Mouse (Mus musculus) Patski (cell line): ENCODE measurements around the gene Cwh43. TPM values are rescaled to one million over a fixed set of nuclear protein-coding genes. Genes with fewer than 3 reads are reported as not detected.
A peak's percentile ranks its signal among the peaks of the same experiment; 100 is the strongest.
"Not testable (repeated sequence)": the region's sequence is repeated elsewhere in the genome, so short reads cannot be mapped to it uniquely, and the experiment has no call there.

Source experiments
- ATAC-seq: fragments of 100-300 bp; one replicate; pipeline ENCODE4 v1.8.0; 2021
- CTCF ChIA-PET: fragments of 350-600 bp; sonication (Branson Sonifier 250); formaldehyde crosslinking; loops from one replicate; lab custom pipeline; 2022; ENCODE audit warnings: inconsistent platforms; lab: Charles Lee
- POLR2A ChIA-PET: fragments of 350-600 bp; sonication (Branson Sonifier 250); formaldehyde crosslinking; loops from one replicate; lab custom pipeline; 2022; ENCODE audit warnings: antibody characterized with exemption, inconsistent platforms; lab: Charles Lee
- DNase-seq: peaks from one replicate; pipeline ENCODE4 v3.0.0-alpha.2; 2011; ENCODE audit warnings: low read depth, low spot score
- H3K27me3 ChIP-seq: fragments of 371-371 bp; one replicate; pipeline ENCODE4 v1.5.1; 2021
- CTCF ChIP-seq: fragments of 100-300 bp; IDR thresholded peaks from one replicate; pipeline ENCODE4 v1.5.1; 2021
- in situ Hi-C: fragments of 300-500 bp; cut with MboI; formaldehyde crosslinking; loops from 3 replicates; pipeline ENCODE4 v1.11.1; 2018; ENCODE audit warnings: low pct_unique_long_range_greater_than_20kb, mixed read lengths
- polyA plus RNA-seq: library from polyadenylated mRNA; unstranded; gene quantifications from one replicate; pipeline ENCODE4 v1.2.3, GENCODE M21; 2021

The Cwh43 gene
- polyA plus RNA-seq, 1 experiment from 2014 or later: not detected

DNA sequence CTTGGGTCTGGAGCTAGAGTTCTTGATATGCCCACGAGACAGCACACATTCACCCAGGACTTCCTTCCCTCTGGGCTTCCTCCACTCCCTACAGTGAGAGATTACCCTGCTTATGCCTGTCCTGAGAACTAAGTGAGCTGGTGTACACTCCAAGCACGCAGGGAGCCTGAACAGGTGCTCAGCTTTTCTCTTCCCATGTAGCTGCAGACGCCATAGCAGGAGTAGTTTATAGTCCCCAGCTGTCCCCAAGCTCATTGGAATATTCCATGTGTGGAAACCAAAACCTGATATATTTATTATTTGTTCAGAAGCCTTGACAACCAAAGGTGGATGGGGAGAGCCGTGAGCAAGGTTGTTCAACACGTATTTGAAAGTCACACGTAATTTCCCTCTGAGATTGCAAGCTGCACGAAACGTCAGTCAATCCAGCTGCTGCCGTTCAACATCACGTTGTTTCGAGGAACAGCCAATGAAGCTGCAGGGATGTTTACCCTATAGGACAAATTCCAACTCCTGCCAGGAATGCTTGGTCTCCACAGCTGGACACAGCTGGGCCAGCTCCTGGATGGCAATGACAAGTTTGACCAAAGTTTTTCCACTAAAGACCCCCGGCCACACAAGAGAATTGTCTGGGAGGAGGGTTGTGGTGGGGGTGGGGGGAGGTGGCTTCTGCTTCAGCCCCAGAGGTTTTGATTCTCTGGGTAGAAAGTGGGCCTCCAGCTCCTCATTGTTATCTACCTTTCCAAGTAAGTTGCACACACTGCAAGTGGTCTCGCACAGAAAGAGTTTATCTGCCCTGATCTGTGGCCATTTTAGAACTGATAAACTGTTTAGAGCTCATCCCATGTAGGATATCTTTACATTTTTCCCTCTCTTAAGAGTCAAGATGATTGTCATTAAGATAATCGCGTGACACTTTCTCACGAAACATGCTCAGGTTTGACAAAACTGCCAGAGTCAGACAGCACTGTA, 62.9 kb downstream of the Cwh43 start:
- CTCF ChIA-PET: interaction anchor here (0.8 to 2.0 kb wide), 3 partner anchors 12 to 169 kb away, joined by 3 to 5 read pairs (median 3); no protein-coding TSS in a partner anchor
- in situ Hi-C loops: no loop called here
- no peak for TF ChIP-seq CTCF
- H3K27me3 ChIP-seq: no peaks in the 10 kb centered on the region
- DNase-seq (no peak), ATAC-seq (no peak)
- POLR2A ChIA-PET: interaction anchor here (1.2 kb wide), 1 partner anchor 12 kb away, joined by 3 read pairs; no protein-coding TSS in a partner anchor

GRCm38 (mm10) chr5:73474412-73475405, 68.8 kb downstream of the Cwh43 start:
- ChIA-PET CTCF (interaction anchor here (0.9 to 2.0 kb wide), 4 partner anchors 10 to 162 kb away, joined by 3 to 6 read pairs (median 3); no protein-coding TSS in a partner anchor), POLR2A (no interaction called here)
- in situ Hi-C loops: no loop called here
- no peaks in the 10 kb centered on the region for H3K27me3 ChIP-seq
- ATAC-seq: no peak
- no peak for DNase-seq
- TF ChIP-seq CTCF: no peak

DNA sequence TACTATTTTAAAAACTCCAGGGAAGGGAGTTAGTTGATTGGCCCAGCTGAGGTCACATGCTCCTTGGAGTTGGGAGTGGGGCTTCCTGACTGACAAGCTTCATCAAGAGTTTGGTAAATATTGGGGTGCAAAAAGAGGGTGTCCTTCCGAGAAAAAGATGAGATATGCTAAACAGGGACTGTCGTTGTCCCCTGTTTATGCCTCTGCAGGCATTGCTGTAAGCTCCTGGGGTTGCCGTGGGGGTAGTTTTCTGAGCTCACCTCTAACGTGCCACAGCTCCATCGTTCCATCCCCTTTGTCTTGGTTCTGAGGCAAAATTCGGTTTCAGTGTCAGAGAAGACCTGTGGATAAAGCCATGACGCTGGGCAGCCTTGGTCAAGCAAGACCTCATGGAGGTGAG, 74.8 kb downstream of the Cwh43 start, which contains the start of gene Dcun1d4:
Gene Dcun1d4, plus strand, starts transcription at position 301 of the 400 bp plus-strand sequence.
- no peak for TF ChIP-seq CTCF
- CTCF ChIA-PET: no interaction called here
- in situ Hi-C loops: no loop called here
- H3K27me3 ChIP-seq: no peaks in the 10 kb centered on the region
- DNase-seq: no peak
- ATAC-seq: no peak
- POLR2A ChIA-PET: no interaction called here

GRCm38 (mm10) chr5:73481401-73481800, 75.5 kb downstream of the Cwh43 start:
- ChIA-PET POLR2A (no interaction called here), CTCF (no interaction called here)
- ATAC-seq (no peak), DNase-seq (no peak)
- no peaks in the 10 kb centered on the region for H3K27me3 ChIP-seq
- in situ Hi-C loops: no loop called here
- no peak for TF ChIP-seq CTCF

- H3K27me3 ChIP-seq, ATAC-seq, in situ Hi-C loops, DNase-seq, POLR2A ChIA-PET, CTCF ChIA-PET: not testable (repeated sequence)
Measured at GRCm38 (mm10) chr5:73482381-73482780, 76.5 kb downstream of the Cwh43 start.

DNA sequence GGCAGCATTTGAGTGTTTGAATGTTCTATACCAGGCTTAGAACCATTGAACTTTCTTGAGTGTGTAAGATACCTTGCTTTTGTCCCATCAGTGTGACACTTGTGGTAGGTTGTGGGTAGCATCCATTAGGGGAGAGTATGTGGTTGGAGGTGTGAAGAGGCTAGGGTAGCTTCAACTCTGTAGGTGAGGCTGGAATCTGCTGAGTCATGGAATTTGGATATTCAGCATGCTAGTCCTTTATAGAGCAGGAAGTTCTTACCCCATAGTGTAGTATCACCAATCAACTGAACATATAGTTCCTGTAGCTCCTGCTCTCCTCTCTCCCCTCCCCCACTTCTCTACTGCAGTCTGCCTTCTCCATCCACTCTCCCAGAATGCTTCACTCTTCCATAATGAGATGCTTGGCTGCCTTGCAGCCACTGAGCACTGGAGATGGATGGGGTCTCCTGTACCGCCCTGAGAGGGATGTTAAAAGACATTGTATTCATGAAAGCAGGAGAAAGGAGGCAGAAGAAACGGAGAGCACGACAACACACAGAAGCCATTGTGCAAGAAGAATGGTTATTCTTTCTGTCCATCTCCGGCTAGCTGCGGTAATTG, 78.2 kb downstream of the Cwh43 start:
- no peaks in the 10 kb centered on the region for H3K27me3 ChIP-seq
- CTCF ChIA-PET: interaction anchor here (1.3 to 1.5 kb wide), 2 partner anchors 8 to 73 kb away, joined by 3 read pairs; no protein-coding TSS in a partner anchor
- ATAC-seq (no peak), DNase-seq (no peak)
- TF ChIP-seq CTCF: no peak
- in situ Hi-C loops: no loop called here
- POLR2A ChIA-PET: no interaction called here

DNA sequence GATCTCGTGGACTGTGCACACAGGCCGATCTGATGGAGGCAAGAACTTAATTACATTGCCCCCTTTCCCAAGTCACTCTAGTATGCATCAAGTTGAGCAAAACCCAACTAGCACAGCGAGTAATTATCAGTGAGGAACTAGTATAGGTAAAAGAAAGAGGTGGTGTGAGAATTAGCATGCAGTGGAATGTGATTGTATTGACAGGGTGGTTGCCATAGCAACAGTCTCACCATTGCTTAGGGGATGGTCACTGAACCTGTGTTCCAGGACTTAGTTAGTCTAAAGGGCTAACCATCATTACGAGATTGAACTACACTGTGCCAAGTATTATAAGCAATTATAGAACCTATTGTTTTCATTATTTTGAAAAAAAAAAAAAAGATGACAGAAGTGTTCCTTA, 80.6 kb downstream of the Cwh43 start:
- ChIA-PET CTCF (no interaction called here), POLR2A (no interaction called here)
- no peaks in the 10 kb centered on the region for H3K27me3 ChIP-seq
- TF ChIP-seq CTCF: no peak
- in situ Hi-C loops: no loop called here
- ATAC-seq (no peak), DNase-seq (no peak)

GRCm38 (mm10) chr5:73489915-73490314, 84.0 kb downstream of the Cwh43 start:
- in situ Hi-C loops: no loop called here
- no peak for ATAC-seq
- ChIA-PET CTCF (no interaction called here), POLR2A (no interaction called here)
- H3K27me3 ChIP-seq: no peaks in the 10 kb centered on the region
- no peak for TF ChIP-seq CTCF
- DNase-seq: no peak

DNA sequence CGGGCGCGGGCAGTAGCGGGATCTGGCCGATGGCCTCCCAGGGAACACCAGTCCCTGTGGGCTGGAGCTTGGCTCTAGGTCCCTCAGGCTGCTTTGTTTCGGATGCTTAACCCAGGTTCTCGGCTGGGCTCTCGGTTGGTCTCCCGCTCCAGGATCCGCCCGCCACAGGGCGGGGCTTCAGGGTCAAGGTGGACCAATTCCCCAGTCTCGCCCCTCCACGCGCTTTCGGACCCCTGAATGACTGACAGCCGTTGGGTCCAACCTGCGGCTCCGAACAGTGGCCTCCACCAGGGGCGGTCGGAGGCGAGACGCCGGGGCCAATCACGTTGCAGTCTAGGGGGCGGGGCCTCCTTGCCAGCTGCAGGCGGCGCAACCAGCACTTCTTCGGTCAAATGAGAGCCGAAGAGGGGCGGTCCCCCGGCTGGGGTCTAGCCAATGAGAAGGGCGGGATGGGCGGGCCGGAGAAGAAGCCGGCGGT, 84.8 kb downstream of the Cwh43 start:
- peak; percentile 97 for ATAC-seq
- no peaks in the 10 kb centered on the region for H3K27me3 ChIP-seq
- ChIA-PET CTCF (interaction anchor here (0.8 kb wide), 1 partner anchor 49 kb away, joined by 4 read pairs; no protein-coding TSS in a partner anchor), POLR2A (interaction anchor here (0.7 to 1.3 kb wide), 3 partner anchors 15 to 28 kb away, joined by 3 to 4 read pairs (median 3); no protein-coding TSS in a partner anchor)
- DNase-seq: peak; percentile 98
- TF ChIP-seq CTCF: no peak
- in situ Hi-C loops: no loop called here
